Mouse (Mus musculus): ENCODE results near the gene Palm2.

Palm2 gene

GRCm38 (mm10) chr4:57569711-57570110 lies 135.7 kb downstream of the Palm2 start:
- no peak for DNase-seq

- no peak for DNase-seq
Observed at GRCm38 (mm10) chr4:57570229-57570628, 136.2 kb downstream of the Palm2 start.

- no peak for DNase-seq
Observed at GRCm38 (mm10) chr4:57574181-57574580, 140.1 kb downstream of the Palm2 start.

- no peak for DNase-seq
Observed at GRCm38 (mm10) chr4:57574646-57575045, 140.6 kb downstream of the Palm2 start.

GRCm38 (mm10) chr4:57575686-57576085 lies 141.6 kb downstream of the Palm2 start:
- no peak for DNase-seq

- DNase-seq = no peak
Observed at GRCm38 (mm10) chr4:57576095-57576494, 142.0 kb downstream of the Palm2 start.

GRCm38 (mm10) chr4:57579683-57580082 lies 145.6 kb downstream of the Palm2 start:
- DNase-seq = no peak

GRCm38 (mm10) chr4:57585281-57585800 lies 151.3 kb downstream of the Palm2 start:
- DNase-seq = no peak

GRCm38 (mm10) chr4:57586933-57587658 lies 153.0 kb downstream of the Palm2 start:
- no peak for DNase-seq

- DNase-seq = no peak
Observed at GRCm38 (mm10) chr4:57588356-57588755, 154.3 kb downstream of the Palm2 start.

GRCm38 (mm10) chr4:57592751-57593150 lies 158.7 kb downstream of the Palm2 start:
- DNase-seq = no peak

- DNase-seq = no peak
Observed at GRCm38 (mm10) chr4:57599946-57600345, 165.9 kb downstream of the Palm2 start.

GRCm38 (mm10) chr4:57600685-57601457 lies 166.8 kb downstream of the Palm2 start:
- DNase-seq = no peak

GRCm38 (mm10) chr4:57601458-57601835 lies 167.4 kb downstream of the Palm2 start:
- no peak for DNase-seq

- no peak for DNase-seq
Observed at GRCm38 (mm10) chr4:57601903-57602617, 168.0 kb downstream of the Palm2 start.

- DNase-seq = no peak
Observed at GRCm38 (mm10) chr4:57606258-57606657, 172.2 kb downstream of the Palm2 start.

GRCm38 (mm10) chr4:57607247-57607942 lies 173.3 kb downstream of the Palm2 start:
- peak; percentile 88 for DNase-seq

- no peak for DNase-seq
Observed at GRCm38 (mm10) chr4:57611303-57612077, 177.4 kb downstream of the Palm2 start.

- no peak for DNase-seq
Observed at GRCm38 (mm10) chr4:57612716-57613115, 178.7 kb downstream of the Palm2 start.

GRCm38 (mm10) chr4:57614686-57615085 lies 180.6 kb downstream of the Palm2 start:
- DNase-seq = no peak

- no peak for DNase-seq
Observed at GRCm38 (mm10) chr4:57618743-57619142, 184.7 kb downstream of the Palm2 start.

- peak; percentile 63 for DNase-seq
Observed at GRCm38 (mm10) chr4:57622816-57623215, 188.8 kb downstream of the Palm2 start.
